Mouse (Mus musculus) frontal cortex, adult (tissue): ENCODE results near the gene Taf6l.
A peak's percentile ranks its signal among the peaks of the same experiment; 100 is the strongest.

Experiments
- ATAC-seq: cut with Nextera tagmentation; 2 replicates; pipeline ENCODE4 v1.9.2; 2017; ENCODE audit warnings: mild to moderate bottlenecking, moderate library complexity, mixed read lengths; ENCODE audit not compliant: low TSS enrichment

Taf6l gene

DNA sequence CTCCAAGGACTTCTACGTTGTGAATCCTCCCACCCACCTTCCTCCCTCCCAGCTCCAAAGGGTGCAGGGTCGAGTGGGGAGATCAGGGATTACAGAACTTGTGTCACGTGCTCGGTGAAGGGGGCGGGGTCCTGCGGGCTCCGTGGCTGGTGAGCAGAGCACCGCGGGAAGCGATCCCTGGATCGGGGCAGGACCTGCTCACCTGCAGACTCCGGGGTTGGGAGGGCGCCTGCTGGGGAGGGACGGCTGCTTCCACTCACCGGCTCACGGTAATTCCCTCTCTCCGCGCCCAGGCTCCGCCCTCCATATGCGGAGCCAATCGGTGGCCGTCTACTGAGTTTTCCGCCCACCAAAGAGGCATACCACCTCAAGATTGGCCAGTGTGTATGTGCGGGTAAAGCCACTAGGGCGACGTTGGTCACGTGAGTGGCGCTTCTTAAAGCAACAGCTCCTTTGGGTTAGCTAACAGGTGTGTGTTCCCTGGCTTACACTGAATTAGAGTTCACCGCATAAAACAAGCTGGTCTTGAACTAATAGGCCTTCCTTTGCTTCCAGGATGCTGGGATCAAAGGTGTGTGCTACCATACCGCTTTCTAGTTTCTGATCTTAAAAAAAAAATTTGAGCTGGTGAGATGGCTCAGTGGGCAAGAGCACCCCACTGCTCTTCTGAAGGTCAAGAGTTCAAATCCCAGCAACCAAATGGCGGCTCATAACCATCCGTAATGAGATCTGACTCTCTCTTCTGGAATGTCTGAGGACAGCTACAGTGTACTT lies at the start of gene Taf6l:
Taf6l (minus strand) TSS at position 410 of the 774 bp plus-strand sequence.
- ATAC-seq: peak; percentile 98

DNA sequence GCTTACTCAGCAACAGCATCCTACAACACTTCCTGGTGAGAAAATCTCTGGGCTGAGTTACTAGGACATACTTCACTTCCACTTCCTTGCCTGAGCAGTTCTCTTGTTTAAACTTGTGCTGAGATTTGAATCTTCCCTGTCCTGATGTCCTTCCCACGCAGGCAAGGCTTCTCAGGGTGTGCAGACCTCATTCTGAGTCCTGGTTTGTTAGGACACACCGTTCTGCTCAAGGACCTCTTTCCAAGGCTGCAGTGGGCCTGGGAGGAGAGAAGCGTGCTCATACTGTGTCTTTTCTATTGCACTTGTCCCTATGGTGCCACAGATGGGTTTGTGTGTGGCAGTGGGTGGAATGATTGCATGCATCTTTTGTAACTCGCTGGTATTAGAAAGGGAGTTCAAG lies 46.8 kb upstream of the Taf6l start:
- no peak for ATAC-seq

DNA sequence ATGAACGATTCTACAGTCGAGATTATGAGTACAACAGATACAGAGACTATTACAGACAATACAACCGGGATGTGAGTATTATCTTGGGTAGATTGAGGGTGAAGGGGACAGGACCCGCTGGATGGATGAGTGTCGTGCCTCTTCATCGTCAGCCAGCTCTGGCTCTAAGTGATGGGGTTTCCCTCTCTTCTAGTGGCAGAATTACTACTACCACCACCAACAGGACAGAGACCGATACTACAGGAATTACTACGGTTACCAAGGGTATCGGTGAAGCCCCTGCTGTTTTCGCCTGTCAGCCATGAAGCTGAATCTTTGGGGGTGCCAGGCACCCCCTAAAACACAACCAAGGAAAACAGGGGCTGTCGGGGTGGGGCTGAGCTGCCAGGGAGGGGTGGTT lies 45.0 kb upstream of the Taf6l start:
- ATAC-seq: 0 out of 2 replicates have a peak, but pooled peaks have one; percentile 43

DNA sequence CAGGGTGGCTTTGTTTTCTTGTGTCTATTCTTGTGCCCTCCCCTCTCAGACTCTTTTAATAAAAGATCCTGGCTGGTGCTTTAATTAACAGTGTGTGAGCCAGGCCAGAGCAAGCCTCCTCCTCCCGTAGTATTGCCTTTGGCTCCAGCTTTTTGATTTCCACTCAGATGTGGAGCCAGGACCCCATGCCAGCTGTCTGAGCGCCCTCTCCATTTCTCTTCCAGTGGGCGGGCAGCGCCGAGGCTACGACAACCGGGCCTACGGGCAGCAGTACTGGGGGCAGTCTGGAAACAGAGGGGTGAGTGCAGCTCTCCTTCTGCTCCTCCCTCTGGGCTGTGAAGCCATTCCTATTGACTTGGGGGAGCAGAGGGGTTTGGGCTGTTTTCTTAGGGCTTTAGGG lies 44.4 kb upstream of the Taf6l start:
- ATAC-seq: no peak

DNA sequence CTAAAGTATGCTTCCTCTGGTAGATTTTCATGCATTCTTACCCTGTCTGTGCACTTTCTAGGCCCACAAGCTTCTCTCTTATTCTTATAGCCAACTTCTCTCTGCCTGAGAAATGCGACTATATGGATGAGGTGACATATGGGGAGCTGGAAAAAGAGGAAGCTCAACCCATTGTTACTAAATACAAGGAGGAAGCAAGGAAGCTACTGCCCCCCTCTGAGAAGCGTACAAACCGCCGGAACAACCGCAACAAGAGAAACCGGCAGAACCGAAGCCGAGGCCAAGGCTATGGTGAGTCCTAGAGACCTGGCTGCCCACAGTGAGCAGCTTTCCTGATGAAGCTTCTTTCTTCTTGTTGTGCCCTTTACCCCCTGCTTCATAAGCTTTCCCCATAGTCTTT lies 43.4 kb upstream of the Taf6l start, which contains the start of gene AC129217.1:
AC129217.1 (plus strand) TSS at position 114 of the 400 bp plus-strand sequence.
- no peak for ATAC-seq

DNA sequence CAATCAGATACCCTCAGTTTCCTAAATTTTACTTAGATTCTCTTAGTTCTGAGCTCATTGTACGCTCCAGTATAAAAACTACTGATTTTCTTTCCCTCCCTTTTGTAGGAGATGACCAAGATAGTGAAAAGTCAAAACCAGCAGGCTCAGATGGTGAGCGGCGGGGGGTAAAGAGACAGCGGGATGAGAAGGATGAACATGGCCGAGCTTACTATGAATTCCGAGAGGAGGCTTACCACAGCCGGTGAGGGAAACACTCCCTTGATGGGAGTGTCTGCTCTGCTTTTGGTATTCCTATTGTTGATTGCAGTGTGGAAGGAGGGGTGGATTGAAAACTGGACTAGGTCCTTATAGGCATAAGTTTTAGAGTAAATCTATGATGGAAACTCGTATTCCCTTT lies 36.5 kb upstream of the Taf6l start:
- ATAC-seq: no peak

DNA sequence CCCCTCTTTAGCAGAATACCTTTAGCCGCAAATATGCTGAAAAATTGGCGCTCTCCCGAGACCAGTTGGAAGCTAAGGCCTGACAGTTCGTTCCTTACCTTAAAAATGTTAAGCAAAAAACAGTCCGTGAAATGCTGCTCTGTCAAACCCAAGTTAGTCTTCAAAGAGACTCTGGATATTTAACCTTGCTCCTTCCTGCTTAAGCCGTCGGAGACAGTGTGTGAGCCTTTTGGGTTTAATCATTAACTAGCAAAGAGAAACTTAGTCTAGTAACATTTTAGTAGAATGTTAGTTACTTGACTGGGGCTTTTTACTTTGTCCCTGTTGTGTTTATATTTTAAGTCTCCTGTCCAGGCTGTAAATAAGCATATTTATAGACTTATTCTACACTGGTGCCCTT lies 34.9 kb upstream of the Taf6l start:
- ATAC-seq: no peak

DNA sequence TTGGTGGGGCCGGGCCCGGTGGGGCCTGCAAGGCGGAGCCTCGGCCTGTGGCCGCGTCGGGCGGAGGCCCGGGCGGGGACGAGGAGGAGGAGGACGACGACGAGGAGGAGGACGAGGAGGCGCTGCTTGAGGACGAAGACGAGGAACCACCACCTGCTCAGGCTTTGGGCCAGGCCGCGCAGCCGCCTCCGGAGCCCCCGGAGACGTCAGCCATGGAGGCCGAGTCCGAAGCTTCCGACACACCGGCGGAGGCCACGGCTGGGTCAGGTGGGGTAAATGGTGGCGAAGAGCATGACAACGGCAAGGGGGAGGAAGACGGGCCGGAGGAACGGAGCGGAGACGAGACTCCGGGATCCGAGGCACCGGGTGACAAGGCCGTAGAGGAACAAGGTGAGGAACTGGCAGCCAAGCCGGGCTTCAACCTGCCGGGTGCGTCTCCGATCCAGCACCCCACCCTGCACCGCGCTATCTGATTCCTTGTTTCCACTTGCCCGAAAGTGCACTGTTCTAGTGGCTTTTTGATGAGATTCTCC lies 34.3 kb upstream of the Taf6l start:
- peak; percentile 15; the same call in 1 of the 2 replicates for ATAC-seq

DNA sequence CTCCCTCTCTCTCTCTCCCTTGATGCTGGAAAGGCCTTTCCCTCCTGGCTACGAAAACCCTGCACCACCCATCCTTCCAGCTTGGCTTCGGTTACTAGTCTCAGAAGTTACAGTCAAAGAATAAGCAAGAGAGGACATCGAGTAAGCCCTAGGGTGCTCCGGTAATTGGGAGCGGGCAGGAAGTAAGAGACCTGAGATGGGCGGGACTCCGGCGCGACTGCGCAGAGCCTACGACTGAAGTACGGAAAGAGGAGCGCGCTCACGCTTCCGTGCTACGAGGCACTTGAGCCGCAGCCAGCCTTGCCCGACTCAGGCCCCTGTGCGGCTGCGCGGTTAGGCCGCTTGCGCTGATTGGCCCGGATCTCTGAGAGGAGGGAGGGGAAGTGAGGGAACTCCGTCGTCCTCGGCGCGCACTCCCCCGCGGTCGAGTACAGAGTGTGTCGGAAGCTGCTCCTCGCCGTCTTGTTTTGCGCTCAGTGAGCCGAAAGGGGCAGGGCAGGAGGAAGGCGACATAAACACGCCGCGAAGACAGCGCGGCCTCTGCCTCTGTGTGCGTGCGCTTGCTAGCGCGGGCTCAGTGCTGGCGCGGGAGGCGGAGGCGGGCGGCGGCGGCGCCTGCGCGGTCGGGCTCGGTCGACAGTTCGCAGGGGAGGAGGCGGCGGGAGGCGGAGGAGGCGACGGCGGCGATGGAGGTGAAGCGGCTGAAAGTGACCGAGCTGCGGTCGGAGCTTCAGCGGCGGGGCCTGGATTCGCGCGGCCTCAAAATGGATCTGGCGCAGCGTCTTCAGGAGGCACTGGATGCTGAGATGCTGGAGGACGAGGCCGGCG lies 33.6 kb upstream of the Taf6l start, which contains the start of gene Hnrnpul2:
Hnrnpul2 (plus strand) TSS at position 415 of the 828 bp plus-strand sequence.
- ATAC-seq: peak; percentile 88

DNA sequence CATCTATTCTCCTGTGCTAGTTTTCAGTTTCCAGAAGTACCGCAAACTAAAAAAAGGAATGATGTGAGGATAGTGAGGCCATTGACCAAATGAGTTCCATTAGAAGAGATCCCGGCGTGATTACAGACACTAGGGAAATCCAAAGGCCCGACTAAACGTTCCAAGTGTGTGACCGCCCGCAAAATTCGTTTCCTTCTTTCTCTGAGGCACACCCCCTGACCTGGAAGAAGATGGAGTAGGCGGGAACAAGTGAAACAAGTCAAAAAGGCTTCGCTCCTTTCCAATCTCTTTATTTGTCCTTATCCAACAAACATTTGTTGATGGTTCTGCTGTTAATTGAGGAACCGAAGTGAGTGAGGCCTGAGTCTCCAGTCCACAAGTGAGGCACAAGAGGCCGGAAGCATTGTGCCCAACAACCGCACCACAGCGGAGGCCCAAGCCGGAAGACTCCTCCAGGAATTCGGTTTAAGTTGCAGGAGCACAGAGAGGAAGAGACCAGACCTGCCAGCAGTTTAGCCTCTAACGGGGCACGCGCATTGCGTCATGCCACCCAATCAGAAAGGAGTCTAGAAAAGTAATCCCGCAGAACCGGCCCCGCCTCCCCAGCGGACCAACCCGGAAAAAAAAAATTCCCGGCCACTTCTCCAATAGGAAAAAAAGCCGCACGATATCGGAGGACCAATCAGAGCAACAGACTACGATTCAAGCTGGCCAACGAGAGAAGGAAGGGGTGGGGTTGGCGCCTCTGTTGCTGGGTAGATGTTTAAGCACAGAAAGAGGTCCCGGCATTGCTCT lies 32.8 kb upstream of the Taf6l start, which contains the start of gene Ttc9c:
Ttc9c (minus strand) TSS at position 533 of the 795 bp plus-strand sequence.
- ATAC-seq: peak; percentile 83

DNA sequence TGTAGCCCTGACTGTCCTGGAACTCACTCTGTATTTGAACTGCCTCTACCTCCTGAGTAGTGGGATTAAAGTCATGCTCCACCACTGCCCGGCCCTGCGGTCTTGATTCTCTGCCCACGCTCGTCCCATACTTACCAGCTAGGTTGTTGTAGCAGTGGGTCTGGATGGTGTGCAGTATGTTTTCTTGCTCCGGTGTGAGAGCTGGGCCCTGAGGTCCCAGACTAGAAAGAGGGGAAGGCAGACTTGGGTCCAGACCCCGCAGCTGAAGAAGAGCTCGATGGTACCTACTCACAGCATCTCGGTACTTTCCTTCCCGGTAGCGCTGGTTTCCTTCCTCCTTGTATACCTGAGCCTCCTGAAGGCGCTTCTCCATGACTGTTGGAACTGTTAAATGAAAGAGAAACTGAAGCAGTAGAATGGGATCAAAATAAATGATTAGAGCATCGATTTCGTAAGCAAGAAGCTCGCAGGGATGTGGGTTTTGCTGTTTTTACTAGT lies 32.1 kb upstream of the Taf6l start:
- no peak for ATAC-seq

DNA sequence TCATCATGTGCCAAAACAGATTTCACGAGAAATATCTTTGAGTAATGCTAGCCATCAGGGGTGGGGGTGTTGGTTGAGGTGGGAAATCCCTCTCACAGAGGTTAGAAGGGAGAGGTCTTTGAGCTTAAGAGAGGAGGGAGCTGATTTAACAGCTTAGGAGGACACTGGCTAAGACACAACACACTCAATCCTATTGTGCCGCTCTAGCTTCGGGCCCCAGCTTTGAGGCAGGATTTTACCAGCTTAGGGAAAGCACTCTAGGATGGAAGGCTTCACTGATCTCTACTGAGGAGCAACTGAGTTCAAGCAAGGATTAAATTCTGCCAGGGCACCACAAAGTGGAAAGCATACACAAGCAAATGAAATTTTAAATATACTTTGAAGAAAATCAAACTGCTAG lies 30.8 kb upstream of the Taf6l start:
- ATAC-seq: no peak

DNA sequence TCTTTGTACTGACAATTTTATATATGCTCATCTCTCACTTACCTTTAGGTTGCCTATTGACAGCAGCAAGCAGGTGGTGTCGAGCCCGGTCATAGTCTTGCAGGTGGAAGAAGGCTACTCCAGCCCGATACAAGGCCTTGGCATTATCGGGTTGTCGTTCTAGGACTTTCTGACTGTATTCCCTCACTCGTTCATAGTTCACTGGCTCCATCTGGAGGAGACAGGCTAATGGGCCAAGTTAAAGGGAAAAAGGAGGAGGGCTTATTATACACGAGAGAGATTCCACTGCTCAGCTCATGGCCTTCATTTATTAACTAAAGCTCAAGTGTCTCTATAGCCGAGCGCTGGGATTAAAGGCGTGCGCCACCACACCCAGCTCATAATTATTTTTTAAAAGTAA lies 29.6 kb upstream of the Taf6l start:
- no peak for ATAC-seq

DNA sequence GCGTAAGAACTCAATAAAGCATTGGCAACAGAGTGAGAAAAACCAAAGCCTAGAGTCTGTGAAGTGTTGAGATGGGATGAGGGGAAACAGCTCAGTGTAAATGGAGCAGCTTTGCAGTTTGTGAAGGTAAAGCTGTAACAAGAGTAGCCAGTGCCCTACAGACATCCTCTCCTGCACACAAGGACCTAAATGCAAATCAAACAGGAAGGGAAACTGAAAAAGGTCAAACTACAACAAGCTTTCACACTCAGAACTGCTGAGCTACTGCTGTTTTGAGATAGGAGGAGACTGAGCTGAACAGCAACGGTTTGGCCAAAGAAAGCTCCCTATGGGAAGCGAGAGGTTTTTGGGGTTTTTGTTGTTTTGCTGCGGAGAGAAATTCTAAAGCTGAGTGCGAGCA lies 20.6 kb upstream of the Taf6l start:
- no peak for ATAC-seq

DNA sequence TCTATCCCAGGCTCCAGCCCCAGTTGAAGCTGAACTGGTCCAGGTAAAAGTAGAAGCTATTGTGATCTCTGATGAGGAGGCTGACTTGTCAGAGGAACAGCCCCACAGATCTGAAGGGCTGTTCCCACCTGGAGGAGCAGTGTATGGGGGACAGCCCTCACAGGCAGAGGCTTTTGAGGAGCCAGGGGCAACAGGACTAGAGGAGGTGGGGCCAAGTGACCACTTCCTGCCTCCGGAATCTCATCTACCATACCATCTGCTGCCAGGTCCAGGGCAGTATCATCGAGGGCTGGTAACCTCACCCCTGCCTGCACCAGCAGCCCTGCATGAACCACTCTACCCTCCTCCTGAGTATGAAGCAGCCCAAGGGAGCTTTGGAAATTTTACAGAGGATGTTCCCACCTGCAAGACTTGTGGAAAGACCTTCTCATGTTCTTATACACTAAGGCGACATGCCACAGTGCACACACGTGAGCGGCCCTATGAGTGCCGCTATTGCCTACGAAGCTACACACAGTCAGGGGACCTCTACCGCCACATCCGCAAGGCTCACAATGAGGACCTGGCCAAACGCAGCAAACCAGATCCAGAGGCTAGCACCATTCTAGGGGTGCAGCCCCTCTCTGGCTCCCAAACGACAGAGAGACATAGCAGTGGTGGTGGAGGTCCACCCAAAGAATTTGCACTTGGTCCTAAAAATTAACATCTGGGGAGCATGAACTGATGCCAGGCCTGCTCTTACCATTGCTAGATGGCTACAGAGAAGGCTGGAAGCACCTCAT lies 17.9 kb upstream of the Taf6l start:
- ATAC-seq: no peak

DNA sequence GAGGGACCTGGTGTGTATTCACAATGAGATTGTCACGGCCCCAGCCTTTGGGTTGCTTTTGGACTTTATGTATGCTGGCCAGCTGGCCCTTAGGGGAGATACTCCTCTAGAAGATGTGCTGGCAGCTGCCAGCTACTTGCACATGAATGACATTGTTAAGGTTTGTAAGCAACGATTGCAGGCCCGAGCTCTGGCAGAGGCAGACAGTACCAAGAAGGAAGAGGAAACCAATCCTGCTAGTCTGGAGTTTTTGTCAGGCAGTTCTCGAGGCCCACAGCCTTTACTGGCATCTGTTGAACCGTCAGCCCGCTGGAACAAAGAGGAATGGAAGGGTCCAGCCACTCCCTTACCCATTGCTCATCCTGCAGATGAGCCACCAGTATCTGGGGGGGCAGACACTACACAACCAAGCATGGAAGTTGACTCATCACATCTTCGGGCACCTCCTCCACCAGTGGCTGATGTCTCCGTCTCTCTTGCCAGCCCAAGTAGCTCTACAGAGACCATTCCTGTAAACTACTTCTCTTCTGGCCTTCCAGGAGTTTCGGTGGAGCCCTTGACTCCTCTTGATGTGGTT lies 17.1 kb upstream of the Taf6l start:
- no peak for ATAC-seq

DNA sequence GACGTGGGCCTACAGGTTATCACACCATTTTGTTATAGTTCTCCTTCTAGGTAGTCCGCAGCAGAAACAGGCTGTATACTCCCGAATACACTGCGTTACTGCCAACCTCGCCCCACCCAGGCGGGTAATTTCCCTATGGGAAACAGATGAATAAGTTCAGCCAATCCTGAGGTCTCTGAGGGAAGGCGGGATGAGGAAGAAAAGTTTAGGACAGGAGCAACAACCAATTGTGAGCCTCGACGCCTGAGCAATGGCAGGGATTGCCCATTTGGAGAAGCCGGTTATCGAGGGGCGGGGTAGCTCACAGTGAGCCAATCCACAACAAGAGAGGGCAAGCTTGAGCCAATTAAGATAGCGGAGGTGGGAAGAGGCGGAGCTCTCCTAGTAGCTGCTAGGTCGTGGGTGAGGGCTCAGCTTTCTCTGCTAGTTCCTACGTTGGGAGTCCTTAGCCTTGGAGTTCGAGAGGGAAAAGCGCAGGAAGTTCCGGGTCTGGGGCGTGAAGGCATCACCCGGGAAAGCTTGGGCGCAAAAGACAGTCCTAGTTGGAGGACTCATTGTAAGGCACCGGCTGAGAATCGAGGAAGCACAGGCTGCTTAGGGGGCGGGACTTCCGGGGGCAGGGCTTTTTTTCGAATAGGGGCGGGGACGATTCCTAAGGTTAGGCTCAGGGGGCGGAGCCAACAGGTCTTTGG lies 16.1 kb upstream of the Taf6l start, which contains the start of gene Zbtb3:
Zbtb3 (plus strand) TSS at position 426 of the 692 bp plus-strand sequence.
- peak; percentile 91 for ATAC-seq

DNA sequence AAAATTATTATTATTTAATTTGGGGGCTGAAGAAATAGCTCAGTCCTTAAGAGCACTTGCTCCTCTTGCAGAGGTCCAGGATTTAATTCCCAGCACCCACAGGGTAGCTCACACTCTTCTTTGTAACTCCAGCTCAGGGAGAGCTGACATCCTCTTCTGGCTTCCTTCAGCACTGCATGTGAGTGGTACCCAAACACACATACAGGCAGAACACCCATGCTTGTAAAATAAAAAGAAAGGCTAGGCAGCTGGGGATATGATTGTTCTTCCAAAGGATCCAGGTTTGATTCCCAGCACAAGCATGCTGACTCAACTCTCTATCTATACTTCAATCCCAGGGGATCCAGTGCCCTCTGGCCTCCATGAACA lies 12.7 kb upstream of the Taf6l start:
- ATAC-seq: no peak

DNA sequence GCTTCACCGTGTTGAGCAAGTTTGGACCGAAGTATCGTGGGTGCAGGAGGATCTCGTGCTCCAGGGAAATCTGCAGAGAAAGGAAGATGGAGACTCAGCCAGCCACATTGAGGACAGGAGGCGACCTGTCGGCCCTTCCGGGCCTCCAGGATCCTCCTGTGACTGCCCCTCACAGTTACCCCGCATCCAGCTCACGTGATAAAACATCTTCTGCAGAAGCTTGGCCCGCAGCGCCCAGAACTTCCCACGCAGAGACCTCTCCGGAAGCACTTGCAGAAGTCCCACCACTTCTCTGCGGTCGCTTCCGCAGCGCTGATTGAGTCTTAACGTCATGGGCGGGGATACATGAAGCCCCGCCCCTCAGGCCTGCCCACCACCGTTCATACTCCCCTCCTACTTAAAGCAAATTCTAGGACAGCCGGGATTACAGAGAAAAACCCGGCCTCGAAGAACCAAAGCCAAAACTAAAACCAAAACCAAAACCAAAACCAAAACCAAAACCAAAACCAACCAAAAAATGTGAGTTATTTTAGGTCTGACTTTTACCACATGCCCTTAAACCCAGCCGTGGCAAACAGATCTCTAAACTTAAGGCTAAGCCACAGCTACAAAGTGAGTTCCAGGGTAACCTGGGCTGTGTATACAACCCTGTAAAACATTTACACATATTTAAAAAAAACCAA lies 12.2 kb upstream of the Taf6l start, which contains the start of gene Polr2g:
Polr2g (minus strand) TSS at position 314 of the 683 bp plus-strand sequence.
- ATAC-seq: peak; percentile 80
